Mouse (Mus musculus) liver, postnatal 0 days (tissue): ENCODE measurements around the gene Mlkl.

ENCODE experiments used
- CTCF ChIP-seq: sonication (generic); IDR thresholded peaks from 2 replicates; pipeline ENCODE4 v1.5.1; 2016; ENCODE audit warnings: antibody characterized with exemption, low read depth
- EP300 ChIP-seq: IDR thresholded peaks from 2 replicates; pipeline ENCODE4 v1.6.1; 2016; ENCODE audit warnings: antibody characterized with exemption, low read depth, mild to moderate bottlenecking

DNA sequence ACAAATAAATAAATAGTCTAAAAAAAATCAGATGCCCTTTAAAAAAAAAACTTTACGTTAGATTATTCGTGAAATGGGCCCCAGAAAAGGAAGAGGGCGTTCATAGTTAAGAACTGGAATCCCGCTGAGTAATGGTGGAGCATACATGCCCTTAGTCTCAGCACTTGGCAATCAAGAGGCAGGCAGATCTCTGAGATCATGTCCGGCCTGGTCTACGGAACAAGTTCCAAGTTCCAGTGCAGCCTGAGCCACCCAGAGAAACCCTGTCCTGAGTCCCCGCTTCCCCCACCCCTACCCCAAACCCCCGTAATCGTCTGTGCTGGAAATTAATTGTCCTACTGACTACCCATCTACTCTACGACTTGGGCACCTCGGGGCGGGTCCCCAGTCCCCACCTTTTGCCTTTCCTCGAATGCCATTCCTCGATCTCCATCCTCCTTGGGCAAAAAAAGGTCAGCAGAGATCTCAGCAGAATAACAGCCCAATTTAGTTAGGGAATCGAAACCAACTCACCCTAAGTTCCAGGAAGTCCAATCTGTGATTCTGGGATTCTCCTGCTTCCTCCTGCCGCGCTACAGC, 577 bp downstream of the Mlkl start:
- TF ChIP-seq CTCF (no peak), EP300 (no peak)
